Mouse (Mus musculus): ENCODE measurements at regions not wholly inside any gene's neighbourhood (a gene's known extent, or its start where the extent isn't known, plus 50 kb on each side); places are given as distances from the start of the nearest gene placed in this dataset.

DNA sequence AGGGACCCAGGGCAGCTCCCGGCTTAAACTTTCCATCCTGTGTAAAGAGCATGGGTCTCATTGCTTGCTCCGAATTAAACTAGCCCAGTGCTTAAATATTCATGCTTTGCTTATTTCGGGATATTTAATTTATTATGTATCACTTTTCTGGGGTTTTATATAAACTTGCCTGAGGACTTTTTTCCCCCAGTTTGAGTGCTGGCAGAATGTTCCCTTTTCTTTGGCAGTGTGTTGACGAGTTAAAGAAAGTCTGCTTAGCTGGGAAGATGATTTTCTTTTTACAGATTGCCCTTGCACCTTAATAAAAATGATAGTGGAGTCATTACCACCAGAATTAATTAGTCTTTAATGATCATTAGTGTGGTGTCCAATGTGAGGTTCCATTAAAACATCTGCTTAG, 126.9 kb downstream of the Gm10260 start:
- Histone ChIP-seq H3K4me1 (ENCODE audit: control insufficient read depth, insufficient read depth, low read length) (no peaks in the 10 kb centered on the region), H3K4me2 (replicated peaks; ENCODE audit: low read depth, low read length) (no peak overlapping the region), H3K9ac (replicated peaks; ENCODE audit: low read depth, low read length) (no peak overlapping the region), H3K4me3 (ENCODE audit: low read depth, low read length) (no peak overlapping the region), H3K36me3 (ENCODE audit: control insufficient read depth, insufficient read depth, low read length) (no peaks in the 10 kb centered on the region), H3K9me3 (ENCODE audit: control insufficient read depth, low read depth, low read length) (no peaks in the 10 kb centered on the region), H3K27me3 (ENCODE audit: control insufficient read depth, insufficient read depth, low read length) (no peaks in the 10 kb centered on the region), H3K27ac (ENCODE audit: low read length) (no peak overlapping the region)
- 54% methylated on average over 4 of the region's 4 CpGs for WGBS
- no peak for ATAC-seq (ENCODE audit: insufficient number of reproducible peaks, insufficient read depth, low FRiP score, low read depth)

- 84% methylated on average over 13 of the region's 13 CpGs for WGBS
- Histone ChIP-seq H3K9me3 (ENCODE audit: control insufficient read depth, low read depth, low read length) (no peaks in the 10 kb centered on the region), H3K4me1 (ENCODE audit: control insufficient read depth, insufficient read depth, low read length) (no peaks in the 10 kb centered on the region), H3K27me3 (ENCODE audit: control insufficient read depth, insufficient read depth, low read length) (no peaks in the 10 kb centered on the region), H3K36me3 (ENCODE audit: control insufficient read depth, insufficient read depth, low read length) (no peaks in the 10 kb centered on the region), H3K4me3 (ENCODE audit: low read depth, low read length) (no peak overlapping the region), H3K9ac (replicated peaks; ENCODE audit: low read depth, low read length) (no peak overlapping the region), H3K4me2 (replicated peaks; ENCODE audit: low read depth, low read length) (no peak overlapping the region), H3K27ac (ENCODE audit: low read length) (no peak overlapping the region)
- ATAC-seq (ENCODE audit: insufficient number of reproducible peaks, insufficient read depth, low FRiP score, low read depth): no peak
These were observed 128.5 kb downstream of the Gm10260 start for GRCm38 (mm10) chr13:97631872-97632402.

DNA sequence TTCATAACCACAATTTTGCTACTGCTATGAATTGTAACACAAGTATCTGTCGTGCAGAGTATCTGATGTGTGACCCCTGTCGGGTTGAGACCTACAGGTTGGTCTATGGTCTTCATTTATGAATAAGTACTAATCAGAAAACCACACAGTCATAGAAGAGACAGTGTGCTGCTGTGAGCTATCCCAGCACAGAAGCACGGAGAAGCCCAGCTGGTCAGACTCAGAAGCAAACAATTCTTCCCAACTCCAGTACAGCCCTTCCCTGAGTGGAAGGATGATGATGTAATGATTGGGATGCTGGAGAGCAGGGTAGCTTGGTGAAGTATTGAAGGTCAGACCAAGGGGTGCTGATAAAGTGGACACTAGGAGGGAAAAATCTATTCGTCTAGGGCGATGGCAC, 129.5 kb downstream of the Gm10260 start:
- Histone ChIP-seq H3K4me2 (replicated peaks; ENCODE audit: low read depth, low read length) (no peak overlapping the region), H3K36me3 (ENCODE audit: control insufficient read depth, insufficient read depth, low read length) (no peaks in the 10 kb centered on the region), H3K4me1 (ENCODE audit: control insufficient read depth, insufficient read depth, low read length) (no peaks in the 10 kb centered on the region), H3K27ac (ENCODE audit: low read length) (no peak overlapping the region), H3K9me3 (ENCODE audit: control insufficient read depth, low read depth, low read length) (no peaks in the 10 kb centered on the region), H3K9ac (replicated peaks; ENCODE audit: low read depth, low read length) (no peak overlapping the region), H3K27me3 (ENCODE audit: control insufficient read depth, insufficient read depth, low read length) (no peaks in the 10 kb centered on the region), H3K4me3 (ENCODE audit: low read depth, low read length) (no peak overlapping the region)
- ATAC-seq (ENCODE audit: insufficient number of reproducible peaks, insufficient read depth, low FRiP score, low read depth): no peak
- 86% methylated on average over 5 of the region's 5 CpGs for WGBS

DNA sequence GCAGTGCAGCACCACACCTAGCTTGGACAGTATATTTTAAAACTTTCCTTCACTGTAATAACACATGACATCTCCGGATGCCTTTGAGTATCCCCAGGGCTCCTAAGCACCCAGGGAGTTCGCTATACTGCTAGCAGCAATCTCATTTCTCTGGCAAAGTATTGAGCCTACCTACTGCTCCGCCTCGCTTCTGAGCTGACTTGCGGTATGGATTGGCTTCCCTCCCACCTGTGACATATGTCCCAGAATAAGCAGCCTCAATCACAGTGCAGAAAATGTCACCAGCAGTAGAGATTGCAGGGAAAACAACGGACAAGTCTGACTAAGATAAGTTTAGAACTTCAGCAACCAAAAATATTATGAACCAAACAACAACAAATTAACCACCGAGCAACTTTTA, 131.8 kb downstream of the Gm10260 start:
- H3K4me1 ChIP-seq (ENCODE audit: control insufficient read depth, insufficient read depth, low read length): no peaks in the 10 kb centered on the region
- ATAC-seq (ENCODE audit: insufficient number of reproducible peaks, insufficient read depth, low FRiP score, low read depth): no peak
- H3K4me2 ChIP-seq (replicated peaks; ENCODE audit: low read depth, low read length): no peak overlapping the region
- no peak overlapping the region for H3K9ac ChIP-seq (replicated peaks; ENCODE audit: low read depth, low read length)
- no peak overlapping the region for H3K4me3 ChIP-seq (ENCODE audit: low read depth, low read length)
- H3K27ac ChIP-seq (ENCODE audit: low read length): no peak overlapping the region
- H3K9me3 ChIP-seq (ENCODE audit: control insufficient read depth, low read depth, low read length): no peaks in the 10 kb centered on the region
- WGBS: 83% methylated on average over 7 of the region's 7 CpGs
- no peaks in the 10 kb centered on the region for H3K27me3 ChIP-seq (ENCODE audit: control insufficient read depth, insufficient read depth, low read length)
- no peaks in the 10 kb centered on the region for H3K36me3 ChIP-seq (ENCODE audit: control insufficient read depth, insufficient read depth, low read length)

GRCm38 (mm10) chr13:97627247-97627646, 133.2 kb downstream of the Gm10260 start:
- no peaks in the 10 kb centered on the region for H3K4me1 ChIP-seq (ENCODE audit: control insufficient read depth, insufficient read depth, low read length)
- WGBS: 84% methylated on average over 10 of the region's 10 CpGs

GRCm38 (mm10) chr13:97626786-97627185, 133.6 kb downstream of the Gm10260 start:
- Histone ChIP-seq H3K27me3 (ENCODE audit: control insufficient read depth, insufficient read depth, low read length) (no peaks in the 10 kb centered on the region), H3K4me2 (replicated peaks; ENCODE audit: low read depth, low read length) (no peak overlapping the region), H3K27ac (ENCODE audit: low read length) (no peak overlapping the region), H3K36me3 (ENCODE audit: control insufficient read depth, insufficient read depth, low read length) (no peaks in the 10 kb centered on the region), H3K4me3 (ENCODE audit: low read depth, low read length) (no peak overlapping the region), H3K9me3 (ENCODE audit: control insufficient read depth, low read depth, low read length) (no peaks in the 10 kb centered on the region), H3K4me1 (ENCODE audit: control insufficient read depth, insufficient read depth, low read length) (no peaks in the 10 kb centered on the region), H3K9ac (replicated peaks; ENCODE audit: low read depth, low read length) (no peak overlapping the region)
- no peak for ATAC-seq (ENCODE audit: insufficient number of reproducible peaks, insufficient read depth, low FRiP score, low read depth)
- 48% methylated on average over 5 of the region's 5 CpGs for WGBS

More at GRCm38 (mm10) chr13:97627247-97627646, 133.2 kb downstream of the Gm10260 start:
- Histone ChIP-seq H3K4me2 (replicated peaks; ENCODE audit: low read depth, low read length) (no peak overlapping the region), H3K9me3 (ENCODE audit: control insufficient read depth, low read depth, low read length) (no peaks in the 10 kb centered on the region), H3K9ac (replicated peaks; ENCODE audit: low read depth, low read length) (no peak overlapping the region), H3K27me3 (ENCODE audit: control insufficient read depth, insufficient read depth, low read length) (no peaks in the 10 kb centered on the region), H3K36me3 (ENCODE audit: control insufficient read depth, insufficient read depth, low read length) (no peaks in the 10 kb centered on the region), H3K27ac (ENCODE audit: low read length) (no peak overlapping the region), H3K4me3 (ENCODE audit: low read depth, low read length) (no peak overlapping the region)
- no peak for ATAC-seq (ENCODE audit: insufficient number of reproducible peaks, insufficient read depth, low FRiP score, low read depth)

DNA sequence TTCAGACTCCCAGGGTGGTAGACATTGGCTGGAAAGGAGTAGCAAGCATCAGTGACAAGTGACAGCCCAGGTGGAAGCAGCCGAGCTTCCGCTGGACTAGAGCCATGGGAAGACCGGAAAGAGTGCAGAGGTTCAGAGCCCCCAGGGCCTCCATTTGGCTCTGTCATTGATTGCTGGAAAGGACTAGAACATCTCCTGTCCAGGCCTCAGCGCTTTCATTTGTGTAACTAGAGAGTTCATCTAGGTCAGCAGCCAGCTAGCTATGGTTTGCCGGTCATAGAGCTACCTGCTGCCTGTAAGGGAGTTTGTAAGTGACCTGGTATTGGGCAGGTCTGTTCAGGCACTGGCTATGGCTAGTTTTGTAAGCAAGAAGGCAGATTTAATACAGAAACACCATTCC, 134.3 kb downstream of the Gm10260 start:
- Histone ChIP-seq H3K36me3 (ENCODE audit: control insufficient read depth, insufficient read depth, low read length) (no peaks in the 10 kb centered on the region), H3K4me1 (ENCODE audit: control insufficient read depth, insufficient read depth, low read length) (no peaks in the 10 kb centered on the region), H3K9ac (replicated peaks; ENCODE audit: low read depth, low read length) (no peak overlapping the region), H3K4me3 (ENCODE audit: low read depth, low read length) (no peak overlapping the region), H3K27ac (ENCODE audit: low read length) (no peak overlapping the region), H3K4me2 (replicated peaks; ENCODE audit: low read depth, low read length) (no peak overlapping the region), H3K9me3 (ENCODE audit: control insufficient read depth, low read depth, low read length) (no peaks in the 10 kb centered on the region), H3K27me3 (ENCODE audit: control insufficient read depth, insufficient read depth, low read length) (no peaks in the 10 kb centered on the region)
- ATAC-seq (ENCODE audit: insufficient number of reproducible peaks, insufficient read depth, low FRiP score, low read depth): no peak
- WGBS: 87% methylated on average over 5 of the region's 5 CpGs

DNA sequence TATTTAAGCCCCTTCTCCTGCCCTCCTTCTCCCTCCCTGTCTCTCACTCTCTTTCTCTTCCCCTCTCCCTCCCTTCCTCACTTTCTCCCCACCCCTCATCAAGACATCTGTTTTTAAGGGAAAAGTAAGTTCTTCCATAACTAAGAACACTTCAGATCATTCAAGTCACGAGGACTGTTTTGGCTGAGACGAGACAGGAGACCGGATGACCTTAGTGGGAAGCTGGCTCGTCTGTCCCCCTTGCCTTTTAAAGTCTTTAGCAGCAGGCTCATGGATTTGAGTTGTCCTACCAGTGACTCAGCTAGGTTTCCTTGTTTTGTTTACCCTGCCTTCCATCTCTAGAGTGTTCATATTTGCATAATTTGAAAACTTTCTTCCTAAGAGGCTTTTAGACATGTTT, 135.0 kb downstream of the Gm10260 start:
- Histone ChIP-seq H3K4me3 (ENCODE audit: low read depth, low read length) (no peak overlapping the region), H3K4me1 (ENCODE audit: control insufficient read depth, insufficient read depth, low read length) (no peaks in the 10 kb centered on the region), H3K27me3 (ENCODE audit: control insufficient read depth, insufficient read depth, low read length) (no peaks in the 10 kb centered on the region), H3K9me3 (ENCODE audit: control insufficient read depth, low read depth, low read length) (no peaks in the 10 kb centered on the region), H3K9ac (replicated peaks; ENCODE audit: low read depth, low read length) (no peak overlapping the region), H3K4me2 (replicated peaks; ENCODE audit: low read depth, low read length) (no peak overlapping the region), H3K27ac (ENCODE audit: low read length) (no peak overlapping the region), H3K36me3 (ENCODE audit: control insufficient read depth, insufficient read depth, low read length) (no peaks in the 10 kb centered on the region)
- WGBS: 59% methylated on average over 4 of the region's 4 CpGs
- ATAC-seq (ENCODE audit: insufficient number of reproducible peaks, insufficient read depth, low FRiP score, low read depth): no peak

DNA sequence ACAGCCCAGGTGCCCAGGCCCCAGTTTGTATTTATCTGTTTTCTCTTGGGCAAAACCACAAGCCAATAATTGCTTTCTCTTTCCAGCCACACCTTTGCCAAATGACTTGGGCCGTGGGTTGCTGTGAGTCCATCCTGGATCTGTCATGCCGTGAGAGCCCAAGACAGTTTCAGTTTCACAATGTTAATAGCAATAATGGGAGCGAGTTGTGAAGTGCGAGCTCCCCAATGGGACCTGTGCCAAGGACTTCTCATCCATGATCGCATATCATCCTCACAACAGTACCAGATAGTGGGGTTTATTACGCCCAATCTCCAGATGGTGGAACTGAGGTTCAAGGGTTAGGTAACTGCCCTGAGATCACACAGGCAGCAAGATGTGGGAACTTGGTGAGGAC, 142.2 kb downstream of the Gm10260 start:
- no peak overlapping the region for H3K9ac ChIP-seq (replicated peaks; ENCODE audit: low read depth, low read length)
- ATAC-seq (ENCODE audit: insufficient number of reproducible peaks, insufficient read depth, low FRiP score, low read depth): no peak

More for the DNA sequence above, 142.2 kb downstream of the Gm10260 start:
- 73% methylated on average over 6 of the region's 6 CpGs for WGBS
- Histone ChIP-seq H3K27ac (ENCODE audit: low read length) (peak overlapping the region; percentile 59; the same call in 1 of the 2 replicates), H3K9me3 (ENCODE audit: control insufficient read depth, low read depth, low read length) (no peaks in the 10 kb centered on the region), H3K27me3 (ENCODE audit: control insufficient read depth, insufficient read depth, low read length) (no peaks in the 10 kb centered on the region), H3K4me2 (replicated peaks; ENCODE audit: low read depth, low read length) (no peak overlapping the region), H3K36me3 (ENCODE audit: control insufficient read depth, insufficient read depth, low read length) (no peaks in the 10 kb centered on the region), H3K4me1 (ENCODE audit: control insufficient read depth, insufficient read depth, low read length) (peaks cover 11% of the 10 kb centered on the region), H3K4me3 (ENCODE audit: low read depth, low read length) (no peak overlapping the region)
